Mouse (Mus musculus) liver, postnatal 0 days (tissue): ENCODE measurements around the gene Treh. TPM values are rescaled to one million over a fixed set of nuclear protein-coding genes. Genes with fewer than 3 reads are reported as not detected.

Source experiments
- ATAC-seq: fragments of 200-750 bp; cut with Nextera tagmentation; 2 replicates; pipeline ENCODE4 v1.8.0; 2017; ENCODE audit warnings: mild to moderate bottlenecking, moderate library complexity
- DNase-seq: peaks from one replicate; pipeline ENCODE4 v3.0.0-alpha.2; 2016
- H3K27ac ChIP-seq: fragments of 300-500 bp; sonication (generic); 2 replicates; pipeline ENCODE4 v1.5.1; 2014; ENCODE audit warnings: antibody characterized with exemption, moderate library complexity, mild to moderate bottlenecking, low read depth
- H3K27me3 ChIP-seq: fragments of 300-500 bp; sonication (generic); 2 replicates; pipeline ENCODE4 v1.6.1; 2014; ENCODE audit warnings: low read length, control low read depth, mixed read lengths; ENCODE audit not compliant: insufficient read depth
- H3K36me3 ChIP-seq: fragments of 300-500 bp; sonication (generic); replicated peaks from 2 replicates; pipeline ENCODE4 v1.6.1; 2014; ENCODE audit warnings: mild to moderate bottlenecking, control low read depth, low read length, moderate library complexity, mixed read lengths; ENCODE audit not compliant: insufficient read depth
- H3K4me1 ChIP-seq: fragments of 300-500 bp; sonication (generic); 2 replicates; pipeline ENCODE4 v1.6.1; 2014; ENCODE audit warnings: antibody characterized with exemption, mild to moderate bottlenecking, control low read depth; ENCODE audit not compliant: insufficient read depth
- H3K4me2 ChIP-seq: fragments of 300-500 bp; sonication (generic); 2 replicates; pipeline ENCODE4 v1.6.1; 2014; ENCODE audit warnings: low read depth, mild to moderate bottlenecking, low read length, moderate library complexity, mixed read lengths
- H3K4me3 ChIP-seq: fragments of 300-500 bp; sonication (generic); 2 replicates; pipeline ENCODE4 v1.5.1; 2014; ENCODE audit warnings: low read depth, low read length
- H3K9ac ChIP-seq: fragments of 300-500 bp; sonication (generic); replicated peaks from 2 replicates; pipeline ENCODE4 v1.6.1; 2014; ENCODE audit warnings: mild to moderate bottlenecking, moderate library complexity
- H3K9me3 ChIP-seq: fragments of 300-500 bp; sonication (generic); 2 replicates; pipeline ENCODE4 v1.6.1; 2016; ENCODE audit warnings: mild to moderate bottlenecking, control low read depth, low read length, mixed read lengths
- CTCF ChIP-seq: sonication (generic); IDR thresholded peaks from 2 replicates; pipeline ENCODE4 v1.5.1; 2016; ENCODE audit warnings: antibody characterized with exemption, low read depth
- EP300 ChIP-seq: IDR thresholded peaks from 2 replicates; pipeline ENCODE4 v1.6.1; 2016; ENCODE audit warnings: antibody characterized with exemption, low read depth, mild to moderate bottlenecking
- WGBS: fragments of 180-500 bp; shearing (Covaris S2); extraction: QIAGEN DNeasy Blood & Tissue Kit; methylation state at CpG from one replicate; pipeline ENCODE4 v1.1.7; 2014; ENCODE audit not compliant: insufficient replicate concordance; 5-methylcytosine and 5-hydroxymethylcytosine counted together
- polyA plus RNA-seq: library from polyadenylated mRNA; unstranded; fragments of >200 nt; fragmentation: Nextera tagmentation; extraction: Ambion mirVana; gene quantifications from 2 replicates; pipeline ENCODE4 v1.2.1, GENCODE M21; 2015

The Treh gene
- polyA plus RNA-seq, 1 experiment from 2014 or later, result 0.94 TPM

GRCm38 (mm10) chr9:44708429-44708765, 35.4 kb downstream of the Treh start:
- H3K4me3 ChIP-seq, result peak overlapping the region; percentile 42
- TF ChIP-seq CTCF (peak; percentile 48), EP300 (no peak)
- H3K36me3 ChIP-seq, result 0 out of 2 replicates have a peak, but pooled peaks cover 3% of the 10 kb centered on the region
- H3K27me3 ChIP-seq, result no peaks in the 10 kb centered on the region
- H3K27ac ChIP-seq, result no peak overlapping the region
- H3K9ac ChIP-seq, result peak overlapping the region; percentile 52
- 14% methylated on average over 24 of the region's 24 CpGs for WGBS
- peaks cover 10% of the 10 kb centered on the region for H3K4me1 ChIP-seq
- ATAC-seq (peak; percentile 91), DNase-seq (peak; percentile 83)
- H3K4me2 ChIP-seq, result peak overlapping the region; percentile 76
- no peaks in the 10 kb centered on the region for H3K9me3 ChIP-seq

GRCm38 (mm10) chr9:44708925-44709324, 35.9 kb downstream of the Treh start:
- ATAC-seq (no peak), DNase-seq (no peak)
- H3K27ac ChIP-seq, result no peak overlapping the region
- no peaks in the 10 kb centered on the region for H3K27me3 ChIP-seq
- H3K4me2 ChIP-seq, result peak overlapping the region; percentile 76
- 38% methylated on average over 6 of the region's 6 CpGs for WGBS
- no peak for TF ChIP-seq EP300
- no peak for TF ChIP-seq CTCF
- H3K9me3 ChIP-seq, result no peaks in the 10 kb centered on the region
- peaks cover 10% of the 10 kb centered on the region for H3K4me1 ChIP-seq
- H3K4me3 ChIP-seq, result no peak overlapping the region
- H3K9ac ChIP-seq, result no peak overlapping the region
- H3K36me3 ChIP-seq, result 0 out of 2 replicates have a peak, but pooled peaks cover 3% of the 10 kb centered on the region

GRCm38 (mm10) chr9:44709600-44709999, 36.6 kb downstream of the Treh start:
- Histone ChIP-seq H3K9me3 (no peaks in the 10 kb centered on the region), H3K4me1 (peaks cover 10% of the 10 kb centered on the region), H3K4me3 (no peak overlapping the region), H3K27me3 (no peaks in the 10 kb centered on the region), H3K27ac (no peak overlapping the region), H3K36me3 (0 out of 2 replicates have a peak, but pooled peaks cover 3% of the 10 kb centered on the region), H3K4me2 (no peak overlapping the region), H3K9ac (no peak overlapping the region)
- DNase-seq (peak; percentile 65), ATAC-seq (0 out of 2 replicates have a peak, but pooled peaks have one; percentile 24)
- TF ChIP-seq EP300 (no peak), CTCF (peak; percentile 76)
- 53% methylated on average over 2 of the region's 2 CpGs for WGBS

GRCm38 (mm10) chr9:44710213-44710612, 37.2 kb downstream of the Treh start:
- Histone ChIP-seq H3K4me2 (no peak overlapping the region), H3K36me3 (0 out of 2 replicates have a peak, but pooled peaks cover 3% of the 10 kb centered on the region), H3K4me1 (peaks cover 10% of the 10 kb centered on the region), H3K27me3 (no peaks in the 10 kb centered on the region), H3K9ac (no peak overlapping the region), H3K4me3 (no peak overlapping the region), H3K27ac (no peak overlapping the region), H3K9me3 (no peaks in the 10 kb centered on the region)
- ATAC-seq, result no peak
- 67% methylated on average over 5 of the region's 5 CpGs for WGBS
- TF ChIP-seq CTCF, result no peak
- TF ChIP-seq EP300, result no peak
- DNase-seq, result no peak

- Histone ChIP-seq H3K4me2 (no peak overlapping the region), H3K9ac (no peak overlapping the region), H3K27me3 (no peaks in the 10 kb centered on the region), H3K9me3 (no peaks in the 10 kb centered on the region), H3K4me1 (peaks cover 10% of the 10 kb centered on the region), H3K36me3 (0 out of 2 replicates have a peak, but pooled peaks cover 3% of the 10 kb centered on the region), H3K4me3 (no peak overlapping the region), H3K27ac (no peak overlapping the region)
- TF ChIP-seq EP300 (no peak), CTCF (no peak)
- WGBS, result 87% methylated on average over 17 of the region's 17 CpGs
- ATAC-seq (no peak), DNase-seq (no peak)
These were observed 38.6 kb downstream of the Treh start for GRCm38 (mm10) chr9:44711602-44712001.

GRCm38 (mm10) chr9:44713080-44713479, 40.0 kb downstream of the Treh start:
- Histone ChIP-seq H3K4me3 (no peak overlapping the region), H3K36me3 (0 out of 2 replicates have a peak, but pooled peaks cover 3% of the 10 kb centered on the region), H3K9ac (no peak overlapping the region), H3K9me3 (no peaks in the 10 kb centered on the region), H3K27me3 (no peaks in the 10 kb centered on the region), H3K4me1 (peaks cover 6% of the 10 kb centered on the region), H3K4me2 (no peak overlapping the region), H3K27ac (no peak overlapping the region)
- ATAC-seq (no peak), DNase-seq (no peak)
- WGBS, result 61% methylated on average over 6 of the region's 6 CpGs
- no peak for TF ChIP-seq CTCF
- no peak for TF ChIP-seq EP300
